Mouse (Mus musculus): ENCODE measurements around the gene Galnt18.

Galnt18 gene

DNA sequence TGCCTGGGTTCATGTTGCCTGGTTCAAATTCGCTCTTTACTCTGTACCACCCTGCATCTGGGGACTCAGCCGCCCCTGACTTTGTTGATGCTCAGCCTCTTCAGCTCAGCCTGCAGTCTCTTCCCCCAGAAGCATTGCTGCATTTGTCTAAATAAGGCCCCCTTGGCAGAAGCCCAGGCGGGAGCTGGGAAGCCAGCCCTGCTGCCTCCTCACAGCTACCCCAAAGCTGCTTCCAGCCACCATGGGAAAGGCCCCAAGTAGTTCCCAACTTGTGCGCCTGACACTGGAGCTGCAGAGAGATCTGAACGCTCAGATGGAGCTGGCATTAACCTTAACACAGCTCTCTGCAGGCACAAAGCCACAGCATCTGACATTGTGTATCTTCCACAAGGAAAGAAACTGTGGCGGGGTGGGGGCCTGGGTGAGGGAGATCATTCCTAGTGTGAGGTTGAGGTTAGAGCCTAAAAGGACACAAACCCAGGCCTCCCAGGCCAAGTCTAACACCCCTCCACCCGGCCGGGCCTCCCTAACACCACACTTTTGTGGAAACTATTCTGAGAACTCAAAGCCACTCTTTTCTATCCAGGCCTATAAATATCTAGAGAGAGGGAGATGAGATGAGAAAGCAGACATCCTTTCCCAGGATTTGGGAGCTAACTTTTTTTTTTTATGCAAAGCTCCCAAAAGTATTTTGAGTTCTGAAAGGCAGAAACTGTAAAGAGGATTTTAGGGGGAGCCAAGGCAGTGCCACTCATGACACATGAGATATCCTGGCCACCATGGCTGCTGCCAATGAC, 59.1 kb downstream of the Galnt18 start:
- no peak; the same call in 1 of the 2 replicates for ATAC-seq (ENCODE audit: insufficient number of reproducible peaks, low FRiP score, low TSS enrichment)

DNA sequence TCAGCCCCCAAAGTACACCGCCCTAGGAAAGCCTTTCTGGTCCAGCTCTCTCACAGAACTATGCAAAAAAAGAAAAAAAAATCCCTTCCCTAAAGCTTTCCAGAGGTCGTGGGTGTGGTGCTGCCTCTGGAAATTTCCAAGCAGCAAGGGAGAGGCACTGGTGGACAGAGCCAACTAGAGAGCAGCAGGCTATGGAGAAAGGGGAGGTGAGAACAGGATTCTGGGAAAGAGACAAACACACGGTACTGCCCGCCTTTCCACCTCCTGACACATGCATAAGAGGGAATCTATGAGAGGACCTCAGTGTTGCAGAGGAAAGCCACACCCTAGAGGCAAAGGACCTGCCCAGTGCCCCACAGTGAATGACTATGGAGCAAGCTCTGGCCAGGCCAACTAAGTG, 60.9 kb downstream of the Galnt18 start:
- ATAC-seq (ENCODE audit: insufficient number of reproducible peaks, low FRiP score, low TSS enrichment): no peak

DNA sequence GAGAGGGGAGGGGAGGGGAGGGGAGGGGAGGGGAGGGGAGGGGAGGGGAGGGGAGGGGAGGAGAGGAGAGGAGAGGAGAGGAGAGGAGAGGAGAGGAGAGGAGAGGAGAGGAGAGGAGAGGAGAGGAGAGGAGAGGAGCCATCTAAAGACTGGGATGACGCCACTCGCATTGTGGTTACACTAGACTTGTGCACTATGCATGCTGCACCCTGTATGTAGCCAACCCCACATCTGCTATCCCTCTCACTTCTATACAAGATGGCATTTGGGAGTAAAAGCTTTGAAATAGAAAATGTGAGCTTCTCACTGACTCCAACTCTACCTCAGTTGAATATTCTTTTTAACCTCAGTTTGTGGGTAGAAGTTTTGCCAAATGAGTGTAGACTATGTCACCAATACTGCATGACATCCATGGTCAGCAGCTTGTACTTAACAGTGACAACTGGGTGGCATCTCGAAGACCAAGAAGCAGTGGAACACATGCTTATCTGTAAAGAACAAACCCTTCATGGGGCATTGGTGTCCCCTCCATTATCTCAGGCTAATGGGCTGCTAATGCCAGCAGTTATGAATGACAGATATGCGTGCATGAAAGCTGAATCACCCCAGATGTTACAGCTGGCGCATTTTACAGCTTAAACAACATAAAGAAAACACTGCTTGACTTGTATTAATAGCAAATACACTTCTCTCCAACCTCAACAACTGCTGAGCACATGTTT, 65.0 kb downstream of the Galnt18 start:
- no peak for ATAC-seq (ENCODE audit: insufficient number of reproducible peaks, low FRiP score, low TSS enrichment)

DNA sequence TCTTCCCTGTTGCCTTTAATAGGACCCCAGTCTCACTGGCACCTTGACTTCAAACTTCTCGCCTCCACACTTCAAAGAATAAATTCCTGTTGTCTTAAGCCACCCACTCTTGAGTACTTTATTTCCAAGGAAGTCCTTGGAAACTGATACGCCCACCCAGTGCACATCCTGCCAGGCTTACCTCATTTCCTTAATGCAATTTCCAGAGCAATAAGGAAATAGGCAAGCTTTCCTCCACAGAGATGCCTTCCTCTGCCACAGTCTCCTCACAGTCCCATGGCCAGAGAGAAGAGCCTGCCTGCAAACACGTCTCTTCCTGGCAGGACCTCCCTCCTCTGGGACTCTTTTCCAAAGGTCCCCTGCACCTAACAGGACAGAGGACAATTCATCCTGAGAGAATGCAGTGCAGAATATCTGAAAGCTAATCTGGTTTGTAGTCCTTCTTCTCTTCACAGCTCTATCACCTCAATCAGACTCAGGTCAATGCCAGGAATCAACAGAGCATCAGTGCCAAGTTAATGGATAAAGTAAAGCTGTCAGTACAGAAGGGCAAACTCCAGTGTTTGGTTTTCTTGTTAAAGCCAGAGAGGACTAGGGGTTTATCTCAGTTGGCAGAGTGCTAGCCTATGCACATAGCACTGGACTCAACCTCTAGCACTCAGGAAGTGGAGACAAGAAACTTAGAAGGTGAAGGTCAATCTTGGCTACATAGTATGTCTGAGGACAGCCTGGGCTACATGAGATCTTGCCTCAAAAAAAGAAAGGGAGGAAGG, 65.8 kb downstream of the Galnt18 start:
- ATAC-seq (ENCODE audit: insufficient number of reproducible peaks, low FRiP score, low TSS enrichment): no peak

DNA sequence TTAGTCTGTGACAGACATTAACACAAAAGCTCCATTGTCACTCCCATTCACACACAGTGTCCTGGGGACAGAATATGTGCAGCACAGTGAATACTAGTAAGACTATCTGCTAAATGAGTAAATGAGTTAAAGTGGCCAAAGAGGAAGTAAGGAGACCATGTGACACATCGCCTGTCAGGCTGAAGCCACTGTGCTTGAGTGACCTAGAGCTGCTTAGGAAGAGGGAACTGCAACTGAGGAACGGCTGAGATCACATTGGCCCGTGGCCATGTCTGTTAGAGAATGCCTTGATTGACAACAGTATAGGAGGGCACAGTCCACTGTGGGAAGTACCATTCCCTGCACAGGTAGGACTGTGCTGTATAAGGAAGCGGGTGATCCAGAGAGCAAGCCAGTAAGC, 67.0 kb downstream of the Galnt18 start:
- ATAC-seq (ENCODE audit: insufficient number of reproducible peaks, low FRiP score, low TSS enrichment): no peak

DNA sequence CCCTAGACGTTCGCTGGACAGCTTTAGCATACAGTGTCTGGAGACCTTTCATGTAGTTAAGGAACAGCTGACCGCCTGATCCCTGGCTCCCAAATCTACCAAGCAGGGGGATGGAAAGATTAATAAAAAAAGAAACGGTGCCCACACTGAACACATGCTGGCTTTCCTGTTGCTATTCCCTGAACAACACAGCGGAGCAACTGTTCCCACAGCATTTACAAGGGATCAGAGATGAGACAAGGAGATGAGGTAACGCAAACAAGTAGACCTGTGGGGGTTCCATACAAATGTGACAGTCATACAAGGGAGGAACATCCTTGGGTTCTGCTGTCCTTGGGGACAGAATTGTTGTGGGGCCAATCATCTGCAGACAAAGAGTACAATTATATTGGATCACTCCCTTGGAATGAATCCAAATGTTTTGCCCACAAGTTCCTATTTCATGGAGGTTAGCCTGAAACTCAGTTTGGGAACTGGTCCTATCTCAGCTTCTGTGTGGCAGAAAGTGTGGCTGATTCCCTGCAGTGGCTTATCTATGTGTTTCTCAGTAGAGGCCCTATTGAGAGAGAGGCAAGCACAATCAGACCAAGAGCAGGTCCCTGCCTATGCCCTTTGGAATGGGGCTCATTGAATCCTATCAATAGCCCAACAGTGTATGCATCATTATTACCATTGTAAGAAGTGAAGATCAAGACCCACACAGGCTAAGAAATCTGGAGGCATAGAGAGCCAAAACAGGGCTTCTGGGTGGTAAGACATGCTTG, 68.5 kb downstream of the Galnt18 start:
- ATAC-seq (ENCODE audit: insufficient number of reproducible peaks, low FRiP score, low TSS enrichment): no peak

DNA sequence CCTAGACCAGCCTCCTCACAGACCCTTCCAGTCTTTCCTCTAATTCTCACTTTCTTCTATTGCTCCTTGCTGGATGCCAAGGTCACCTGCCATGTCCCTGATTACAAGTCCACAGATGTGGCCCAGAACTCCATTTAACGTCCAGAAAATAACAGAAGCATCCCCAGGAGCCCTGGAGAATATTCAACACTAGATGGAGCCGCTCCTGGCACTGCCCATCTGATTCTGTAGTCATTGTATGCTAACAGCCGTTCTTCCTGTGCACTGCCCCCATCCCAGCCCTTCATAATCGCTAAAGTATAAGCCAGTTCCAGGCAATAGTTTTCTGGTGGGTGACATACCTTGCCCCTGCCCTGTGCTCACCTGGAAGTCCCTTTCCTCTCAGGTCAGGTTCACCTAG, 69.5 kb downstream of the Galnt18 start:
- no peak for ATAC-seq (ENCODE audit: insufficient number of reproducible peaks, low FRiP score, low TSS enrichment)

DNA sequence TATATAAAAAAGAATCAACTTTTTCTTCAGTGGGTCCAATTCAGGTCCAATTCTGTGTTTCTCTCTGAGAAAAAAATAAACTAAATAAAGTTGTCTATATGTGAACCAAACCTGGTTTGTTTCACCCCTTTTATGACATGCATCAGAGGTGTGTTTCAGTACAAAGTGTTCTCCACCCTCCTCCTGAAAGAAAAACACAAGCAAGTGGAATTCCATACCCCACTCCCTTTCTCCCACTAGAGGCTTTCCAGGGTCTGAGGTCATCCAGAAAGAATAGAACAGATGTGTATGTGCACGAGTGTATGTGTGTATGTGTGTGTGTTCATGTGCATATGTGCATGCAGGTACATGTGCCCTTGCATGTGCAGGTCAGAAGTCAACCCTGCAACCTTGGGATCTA, 71.2 kb downstream of the Galnt18 start:
- no peak for ATAC-seq (ENCODE audit: insufficient number of reproducible peaks, low FRiP score, low TSS enrichment)

DNA sequence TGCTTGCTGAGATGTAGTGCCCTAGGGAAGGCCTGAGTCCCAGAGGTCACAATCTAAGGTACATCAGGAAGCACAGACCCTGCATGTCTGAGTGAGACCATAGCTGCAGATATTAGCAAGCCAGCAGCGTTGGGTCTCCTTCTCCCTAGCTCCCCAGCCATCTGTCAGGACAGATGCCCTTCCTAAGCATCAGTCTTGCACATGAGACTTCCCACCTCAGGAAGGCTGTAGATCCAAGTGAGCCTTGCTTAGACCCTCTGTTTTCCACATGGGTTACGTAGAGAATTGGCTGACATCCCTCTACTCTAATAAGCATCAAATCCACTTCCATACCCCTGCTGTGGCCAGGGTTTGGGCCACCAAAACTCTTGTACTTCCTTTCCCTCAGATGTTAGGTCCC, 76.8 kb downstream of the Galnt18 start:
- ATAC-seq (ENCODE audit: insufficient number of reproducible peaks, low FRiP score, low TSS enrichment): no peak

DNA sequence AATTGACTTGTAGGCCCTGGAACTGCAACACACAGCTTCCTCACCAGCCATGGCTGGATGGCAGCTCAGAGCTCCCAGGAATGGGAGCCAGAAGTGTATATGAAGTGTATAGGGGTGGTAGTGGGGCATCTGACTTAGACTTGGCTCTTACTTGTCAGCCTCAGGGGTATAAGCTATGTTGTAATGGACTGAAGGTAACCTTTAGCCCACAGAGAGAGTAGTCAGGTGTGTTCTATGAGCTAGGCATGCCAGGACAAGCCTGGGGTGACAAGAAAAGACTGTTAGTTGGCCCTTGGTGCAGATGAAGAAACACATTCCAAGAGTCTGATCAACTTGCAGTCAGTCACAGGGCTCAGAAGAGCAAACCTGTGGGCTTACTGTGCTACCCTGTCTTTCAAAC, 78.0 kb downstream of the Galnt18 start:
- ATAC-seq (ENCODE audit: insufficient number of reproducible peaks, low FRiP score, low TSS enrichment): no peak

DNA sequence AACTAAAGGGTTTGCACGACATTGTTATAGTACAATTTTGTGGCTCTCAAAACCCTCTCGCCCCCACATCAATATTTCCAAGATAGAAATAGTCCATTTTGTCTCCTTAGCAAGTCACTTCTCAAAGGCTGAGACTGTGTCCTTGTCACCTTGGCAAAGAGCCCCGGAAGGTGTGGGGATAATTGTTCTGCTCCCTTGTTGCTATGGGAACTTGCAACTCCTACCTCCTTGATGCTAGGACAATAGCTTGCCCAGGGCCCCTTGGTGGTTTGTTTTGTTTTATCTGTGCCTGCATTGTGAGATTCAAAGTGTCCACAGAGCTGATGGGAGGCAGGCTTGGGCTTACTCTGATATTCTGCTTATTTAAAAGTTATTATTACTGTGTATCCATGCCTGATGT, 80.3 kb downstream of the Galnt18 start:
- ATAC-seq (ENCODE audit: insufficient number of reproducible peaks, low FRiP score, low TSS enrichment): no peak

DNA sequence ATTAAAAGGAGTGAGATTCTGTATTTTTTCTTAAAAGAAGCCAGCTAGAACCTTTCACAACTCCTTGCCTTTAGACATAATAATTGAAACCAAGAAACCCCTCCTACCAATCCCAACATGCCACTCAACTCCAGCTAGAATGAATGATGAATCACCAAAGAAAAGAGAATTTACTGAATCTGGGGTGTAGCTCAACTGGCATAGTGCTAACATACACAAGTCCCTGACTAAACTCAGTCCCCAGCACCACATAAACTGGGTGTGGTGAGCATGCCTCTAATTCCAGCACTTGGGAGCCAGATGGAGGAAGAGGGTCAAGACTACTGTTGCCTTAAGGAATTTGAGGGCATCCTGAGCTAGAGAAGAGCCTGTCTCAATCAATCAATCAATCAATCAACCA, 83.6 kb downstream of the Galnt18 start:
- ATAC-seq (ENCODE audit: insufficient number of reproducible peaks, low FRiP score, low TSS enrichment): no peak

DNA sequence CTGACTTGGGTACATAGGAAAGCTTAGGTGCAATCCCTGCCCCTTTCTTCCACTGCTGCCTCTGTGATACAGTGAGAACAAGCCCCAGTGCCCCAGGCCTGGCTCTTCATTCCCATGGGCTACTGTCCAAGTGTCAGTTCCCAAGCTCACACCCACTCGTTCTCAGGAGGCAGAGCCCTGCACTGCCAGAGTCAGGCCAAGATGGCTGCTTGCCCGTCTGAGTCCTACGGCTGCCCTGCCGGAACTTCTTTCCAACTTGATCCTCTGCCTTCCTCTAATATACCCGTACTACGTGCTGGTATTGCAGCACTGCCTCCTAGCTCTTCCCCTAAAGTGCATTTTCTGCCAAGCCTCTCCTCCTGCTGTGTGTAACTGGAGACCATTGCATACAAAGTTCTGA, 85.5 kb downstream of the Galnt18 start:
- peak; percentile 71 for ATAC-seq (ENCODE audit: insufficient number of reproducible peaks, low FRiP score, low TSS enrichment)

DNA sequence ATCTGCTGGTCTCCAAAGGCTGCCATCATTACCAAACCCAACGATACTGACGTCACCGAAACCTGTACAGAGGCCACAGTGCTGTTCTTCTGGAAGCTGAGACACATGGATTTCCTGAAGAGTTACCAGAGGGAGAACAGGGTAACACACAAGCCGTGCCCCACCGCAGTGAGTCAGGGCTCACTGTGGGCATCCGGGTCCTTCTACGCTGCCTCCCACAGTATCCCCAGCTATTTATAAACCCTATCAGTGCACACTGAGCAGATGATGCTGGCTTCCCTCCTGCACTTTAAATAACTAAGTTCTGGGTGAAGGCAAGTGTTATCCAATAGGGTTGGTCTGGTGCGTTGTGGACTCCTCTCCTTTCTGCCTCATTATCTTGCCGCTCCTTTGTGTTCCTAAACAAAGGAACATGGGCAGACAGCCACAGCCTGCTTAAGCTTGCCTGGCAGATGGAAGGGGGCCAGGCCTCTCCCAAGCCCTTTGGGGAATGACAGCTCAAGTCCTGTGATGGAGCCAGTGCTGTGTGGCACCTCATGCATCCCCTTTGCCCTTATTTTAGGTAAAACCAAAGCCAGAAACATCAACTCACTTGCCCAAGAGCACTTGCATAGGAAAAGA, 87.0 kb downstream of the Galnt18 start:
- ATAC-seq (ENCODE audit: insufficient number of reproducible peaks, low FRiP score, low TSS enrichment): peak; percentile 22; the same call in 1 of the 2 replicates

DNA sequence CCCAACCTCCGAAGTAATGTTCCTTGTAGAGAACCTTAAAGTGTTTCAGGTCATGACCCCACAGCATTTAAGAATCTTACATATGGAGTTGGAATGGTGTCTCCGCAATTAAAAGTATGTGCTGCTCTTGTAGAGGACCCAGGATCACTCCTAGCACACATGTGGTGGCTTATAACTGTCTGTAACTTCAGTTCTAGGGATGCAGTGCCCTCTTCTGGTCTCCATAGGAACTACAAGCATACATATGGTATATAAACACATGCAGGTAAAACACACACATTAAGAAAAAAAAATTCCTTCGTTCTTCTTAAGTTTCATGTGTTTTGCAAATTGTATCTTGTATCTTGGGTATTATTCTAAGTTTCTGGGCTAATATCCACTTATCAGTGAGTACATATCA, 99.7 kb downstream of the Galnt18 start:
- ATAC-seq (ENCODE audit: insufficient number of reproducible peaks, low FRiP score, low TSS enrichment): no peak

DNA sequence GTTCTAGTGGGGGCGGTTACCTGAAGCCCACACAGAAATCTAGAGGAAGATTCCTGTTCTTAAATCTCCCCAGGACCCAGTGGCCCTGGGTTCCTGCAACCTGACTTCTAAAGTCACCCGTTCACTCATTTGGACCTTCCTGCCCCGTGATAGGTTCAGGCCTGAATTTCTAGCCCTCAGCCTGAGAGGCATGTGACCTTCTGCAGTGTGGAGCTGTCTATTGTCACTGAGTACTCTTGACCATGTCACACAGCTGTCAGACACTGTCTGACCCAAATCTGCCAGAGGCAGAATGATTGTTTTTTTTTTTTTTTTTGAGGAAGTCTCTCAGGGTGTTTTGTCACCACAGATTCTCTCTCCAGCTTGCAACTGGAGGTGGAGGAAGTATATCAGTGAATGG, 103.3 kb downstream of the Galnt18 start:
- no peak for ATAC-seq (ENCODE audit: insufficient number of reproducible peaks, low FRiP score, low TSS enrichment)

DNA sequence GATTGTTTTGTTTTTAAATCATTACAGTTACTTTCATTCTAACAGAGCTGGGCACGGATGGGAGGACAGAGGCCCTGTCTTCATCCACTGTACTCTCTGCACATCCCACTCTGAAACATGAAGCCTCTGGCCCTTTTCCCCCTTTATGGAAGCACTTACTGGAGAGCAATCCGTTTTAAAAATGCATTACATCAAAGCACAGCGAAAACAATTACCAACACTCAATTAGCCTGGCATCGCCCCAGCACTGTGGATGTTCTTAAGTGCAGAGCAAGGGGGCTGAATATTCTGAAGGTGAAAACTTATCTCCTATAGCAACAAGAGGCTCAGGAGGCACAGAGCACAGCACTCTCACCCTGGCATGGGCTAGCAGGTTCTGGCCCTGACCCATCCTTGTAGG, 107.3 kb downstream of the Galnt18 start:
- no peak for ATAC-seq (ENCODE audit: insufficient number of reproducible peaks, low FRiP score, low TSS enrichment)

DNA sequence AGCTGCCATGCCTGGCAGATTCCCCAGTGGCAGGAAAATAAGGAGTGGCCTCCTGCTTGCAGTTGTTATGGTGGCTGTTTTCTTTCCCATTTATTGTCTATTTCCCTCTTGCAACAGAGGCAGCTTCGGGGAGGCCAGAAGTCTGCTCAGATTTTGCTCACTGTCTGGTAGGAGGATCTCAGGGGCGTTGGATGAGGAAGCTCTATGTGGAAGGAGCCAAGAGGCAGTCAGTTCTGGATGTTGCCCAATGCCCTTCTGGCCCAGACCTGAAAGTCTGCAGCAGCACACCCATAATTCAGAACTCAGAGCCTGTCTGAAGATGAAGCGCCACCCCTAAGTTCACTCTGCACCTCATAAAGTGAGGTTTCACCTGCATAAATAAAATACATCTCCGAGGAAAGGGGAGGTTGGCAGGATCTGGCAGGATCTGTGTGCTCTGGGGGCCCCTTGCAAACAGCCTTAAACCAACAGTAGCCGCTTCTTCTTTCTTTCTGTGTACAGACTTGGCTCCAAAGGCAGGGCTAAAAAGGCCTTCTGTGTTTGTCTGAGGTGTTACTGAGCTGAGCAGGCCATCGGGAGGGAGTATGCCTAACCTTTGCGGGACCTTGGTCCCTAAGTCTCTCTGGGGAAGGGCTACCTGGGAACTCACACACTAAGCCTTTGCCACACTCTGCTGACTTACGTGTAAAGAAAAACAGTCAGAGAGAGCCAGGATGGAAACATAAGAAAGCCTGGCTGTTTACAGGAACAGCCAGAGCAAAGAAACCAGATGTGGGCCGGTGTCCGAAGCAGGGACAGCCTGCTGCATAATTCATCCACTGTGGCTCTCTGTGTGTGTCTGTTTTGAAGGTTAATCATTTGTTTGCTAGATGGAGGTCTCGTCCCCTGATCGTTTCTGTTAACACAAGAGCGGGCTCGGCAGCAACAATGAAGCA, 116.4 kb downstream of the Galnt18 start:
- peak; percentile 58 for ATAC-seq (ENCODE audit: insufficient number of reproducible peaks, low FRiP score, low TSS enrichment)

DNA sequence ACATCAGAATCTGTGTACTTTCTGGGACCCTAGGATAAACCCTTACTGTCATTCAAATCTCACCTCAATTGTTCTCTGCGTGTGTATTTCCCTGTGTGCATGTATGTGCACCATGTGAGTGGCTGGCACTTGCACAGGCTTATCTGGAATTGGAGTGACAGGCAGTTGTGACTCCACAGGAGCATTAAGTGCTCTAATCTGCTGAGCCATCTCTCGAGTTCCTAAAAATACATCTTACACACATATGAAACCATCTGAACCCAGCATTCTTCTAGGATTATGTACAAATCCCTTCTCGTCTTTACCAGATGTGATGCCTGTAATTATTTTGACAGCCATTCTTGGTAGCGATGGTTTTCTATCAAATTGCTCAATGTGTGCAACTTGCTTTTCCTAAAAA, 121.2 kb downstream of the Galnt18 start:
- no peak for ATAC-seq (ENCODE audit: insufficient number of reproducible peaks, low FRiP score, low TSS enrichment)

All from cerebellum, adult (tissue).